Mouse (Mus musculus) forebrain, embryonic 12.5 days (tissue): ENCODE measurements around the gene Grhl3. TPM values are rescaled to one million over a fixed set of nuclear protein-coding genes. Genes with fewer than 3 reads are reported as not detected.

Experiments used
- ATAC-seq: fragments of 200-750 bp; cut with Nextera tagmentation; 2 replicates; pipeline ENCODE4 v1.8.0; 2017; ENCODE audit warnings: moderate TSS enrichment; ENCODE audit not compliant: low FRiP score
- H3K27ac ChIP-seq: fragments of 300-500 bp; sonication (generic); 2 replicates; pipeline ENCODE4 v1.5.1; 2016; ENCODE audit warnings: mild to moderate bottlenecking
- H3K27me3 ChIP-seq: fragments of 300-500 bp; sonication (generic); 2 replicates; pipeline ENCODE4 v1.6.1; 2016; ENCODE audit warnings: mild to moderate bottlenecking
- H3K36me3 ChIP-seq: fragments of 300-500 bp; sonication (generic); replicated peaks from 2 replicates; pipeline ENCODE4 v1.6.1; 2016; ENCODE audit warnings: mild to moderate bottlenecking
- H3K4me1 ChIP-seq: fragments of 300-500 bp; sonication (generic); 2 replicates; pipeline ENCODE4 v1.6.1; 2016
- H3K4me2 ChIP-seq: fragments of 300-500 bp; sonication (generic); 2 replicates; pipeline ENCODE4 v1.6.1; 2016; ENCODE audit warnings: mild to moderate bottlenecking, moderate library complexity
- H3K4me3 ChIP-seq: fragments of 300-500 bp; sonication (generic); replicated peaks from 2 replicates; pipeline ENCODE4 v1.5.1; 2016; ENCODE audit warnings: mild to moderate bottlenecking
- H3K9ac ChIP-seq: fragments of 300-500 bp; sonication (generic); 2 replicates; pipeline ENCODE4 v1.6.1; 2016; ENCODE audit warnings: mild to moderate bottlenecking
- H3K9me3 ChIP-seq: fragments of 300-500 bp; sonication (generic); 2 replicates; pipeline ENCODE4 v1.6.1; 2016
- WGBS: fragments of 180-500 bp; shearing (Covaris S2); methylation state at CpG from one replicate; pipeline ENCODE4 v1.1.7; 2016; 5-methylcytosine and 5-hydroxymethylcytosine counted together
- polyA plus RNA-seq: library from polyadenylated mRNA; unstranded; fragments of >200 nt; fragmentation: Nextera tagmentation; extraction: Ambion mirVana; gene quantifications from 2 replicates; pipeline ENCODE4 v1.2.1, GENCODE M21; 2016

Grhl3 gene
- polyA plus RNA-seq, 1 experiment from 2014 or later = 2.8 TPM

GRCm38 (mm10) chr4:135545080-135545511 lies 28.3 kb downstream of the Grhl3 start:
- Histone ChIP-seq H3K4me1 (peaks cover 41% of the 10 kb centered on the region), H3K4me3 (no peak overlapping the region), H3K9ac (no peak overlapping the region), H3K27me3 (peaks cover 10% of the 10 kb centered on the region; the same call in 1 of the 2 replicates), H3K27ac (no peak overlapping the region), H3K9me3 (no peaks in the 10 kb centered on the region), H3K4me2 (0 out of 2 replicates have a peak overlapping the region, but pooled peaks have one; percentile 13), H3K36me3 (no peaks in the 10 kb centered on the region)
- no peak for ATAC-seq
- 22% methylated on average over 8 of the region's 8 CpGs for WGBS

GRCm38 (mm10) chr4:135544284-135544683 lies 29.1 kb downstream of the Grhl3 start:
- ATAC-seq = no peak
- WGBS = 89% methylated on average over 2 of the region's 2 CpGs
- peaks cover 5% of the 10 kb centered on the region; the same call in 1 of the 2 replicates for H3K27me3 ChIP-seq
- H3K4me3 ChIP-seq = no peak overlapping the region
- H3K9me3 ChIP-seq = no peaks in the 10 kb centered on the region
- H3K4me1 ChIP-seq = peaks cover 36% of the 10 kb centered on the region
- H3K9ac ChIP-seq = no peak overlapping the region
- H3K4me2 ChIP-seq = no peak overlapping the region
- H3K27ac ChIP-seq = no peak overlapping the region
- no peaks in the 10 kb centered on the region for H3K36me3 ChIP-seq

- H3K4me1 ChIP-seq = peaks cover 4% of the 10 kb centered on the region
- H3K9ac ChIP-seq = no peak overlapping the region
- WGBS = 75% methylated on average over 9 of the region's 9 CpGs
- no peaks in the 10 kb centered on the region for H3K9me3 ChIP-seq
- ATAC-seq = no peak
- H3K27ac ChIP-seq = no peak overlapping the region
- no peaks in the 10 kb centered on the region for H3K36me3 ChIP-seq
- no peak overlapping the region for H3K4me2 ChIP-seq
- 0 out of 2 replicates have a peak, but pooled peaks cover 3% of the 10 kb centered on the region for H3K27me3 ChIP-seq
- no peak overlapping the region for H3K4me3 ChIP-seq
These were observed 33.4 kb downstream of the Grhl3 start for GRCm38 (mm10) chr4:135540057-135540456.

GRCm38 (mm10) chr4:135539056-135539455 lies 34.4 kb downstream of the Grhl3 start:
- Histone ChIP-seq H3K4me2 (no peak overlapping the region), H3K9me3 (no peaks in the 10 kb centered on the region), H3K36me3 (no peaks in the 10 kb centered on the region), H3K9ac (no peak overlapping the region), H3K27ac (no peak overlapping the region), H3K4me3 (no peak overlapping the region), H3K4me1 (no peaks in the 10 kb centered on the region), H3K27me3 (no peaks in the 10 kb centered on the region)
- WGBS = 87% methylated on average over 12 of the region's 12 CpGs
- no peak for ATAC-seq

GRCm38 (mm10) chr4:135535021-135535420 lies 38.4 kb downstream of the Grhl3 start:
- no peaks in the 10 kb centered on the region for H3K36me3 ChIP-seq
- H3K4me3 ChIP-seq = no peak overlapping the region
- peaks cover 8% of the 10 kb centered on the region; the same call in 1 of the 2 replicates for H3K4me1 ChIP-seq
- H3K9ac ChIP-seq = no peak overlapping the region
- no peak overlapping the region for H3K27ac ChIP-seq
- H3K9me3 ChIP-seq = 0 out of 2 replicates have a peak, but pooled peaks cover 6% of the 10 kb centered on the region
- H3K4me2 ChIP-seq = no peak overlapping the region
- no peaks in the 10 kb centered on the region for H3K27me3 ChIP-seq
- 99% methylated on average over 3 of the region's 3 CpGs for WGBS
- ATAC-seq = no peak

GRCm38 (mm10) chr4:135533001-135533400 lies 40.4 kb downstream of the Grhl3 start:
- Histone ChIP-seq H3K36me3 (no peaks in the 10 kb centered on the region), H3K9ac (no peak overlapping the region), H3K4me2 (no peak overlapping the region), H3K4me1 (peaks cover 8% of the 10 kb centered on the region; the same call in 1 of the 2 replicates), H3K27ac (no peak overlapping the region), H3K9me3 (0 out of 2 replicates have a peak, but pooled peaks cover 6% of the 10 kb centered on the region), H3K4me3 (no peak overlapping the region), H3K27me3 (0 out of 2 replicates have a peak, but pooled peaks cover 7% of the 10 kb centered on the region)
- 78% methylated on average over 6 of the region's 6 CpGs for WGBS
- ATAC-seq = no peak

GRCm38 (mm10) chr4:135531771-135532613 lies 41.4 kb downstream of the Grhl3 start:
- Histone ChIP-seq H3K9me3 (0 out of 2 replicates have a peak, but pooled peaks cover 6% of the 10 kb centered on the region), H3K4me2 (no peak overlapping the region), H3K27me3 (0 out of 2 replicates have a peak, but pooled peaks cover 7% of the 10 kb centered on the region), H3K27ac (no peak overlapping the region), H3K4me3 (no peak overlapping the region), H3K9ac (no peak overlapping the region), H3K4me1 (peaks cover 11% of the 10 kb centered on the region), H3K36me3 (no peaks in the 10 kb centered on the region)
- ATAC-seq = no peak
- WGBS = 55% methylated on average over 9 of the region's 9 CpGs

- 90% methylated on average over 9 of the region's 9 CpGs for WGBS
- no peak overlapping the region for H3K27ac ChIP-seq
- no peak overlapping the region for H3K9ac ChIP-seq
- ATAC-seq = no peak
- H3K4me3 ChIP-seq = no peak overlapping the region
- peaks cover 18% of the 10 kb centered on the region for H3K4me1 ChIP-seq
- H3K36me3 ChIP-seq = no peaks in the 10 kb centered on the region
- 0 out of 2 replicates have a peak, but pooled peaks cover 6% of the 10 kb centered on the region for H3K9me3 ChIP-seq
- H3K4me2 ChIP-seq = no peak overlapping the region
- H3K27me3 ChIP-seq = 0 out of 2 replicates have a peak, but pooled peaks cover 7% of the 10 kb centered on the region
These were observed 42.2 kb downstream of the Grhl3 start for GRCm38 (mm10) chr4:135531236-135531635.

- no peak for ATAC-seq
- Histone ChIP-seq H3K27ac (no peak overlapping the region), H3K4me3 (no peak overlapping the region), H3K9me3 (0 out of 2 replicates have a peak, but pooled peaks cover 6% of the 10 kb centered on the region), H3K4me1 (peaks cover 28% of the 10 kb centered on the region), H3K27me3 (peaks cover 14% of the 10 kb centered on the region; the same call in 1 of the 2 replicates), H3K9ac (no peak overlapping the region), H3K36me3 (no peaks in the 10 kb centered on the region), H3K4me2 (no peak overlapping the region)
- WGBS = 56% methylated on average over 2 of the region's 2 CpGs
These were observed 43.2 kb downstream of the Grhl3 start for GRCm38 (mm10) chr4:135530270-135530669.

- Histone ChIP-seq H3K27me3 (peaks cover 26% of the 10 kb centered on the region), H3K9me3 (0 out of 2 replicates have a peak, but pooled peaks cover 6% of the 10 kb centered on the region), H3K9ac (0 out of 2 replicates have a peak overlapping the region, but pooled peaks have one; percentile 5), H3K36me3 (no peaks in the 10 kb centered on the region), H3K27ac (peak overlapping the region; percentile 43), H3K4me1 (peaks cover 40% of the 10 kb centered on the region), H3K4me2 (peak overlapping the region; percentile 36), H3K4me3 (no peak overlapping the region)
- WGBS = 5% methylated on average over 14 of the region's 14 CpGs
- ATAC-seq = peak; percentile 77; the same call in 1 of the 2 replicates
These were observed 47.3 kb downstream of the Grhl3 start for GRCm38 (mm10) chr4:135526039-135526710.

GRCm38 (mm10) chr4:135525057-135525456 lies 48.4 kb downstream of the Grhl3 start:
- H3K36me3 ChIP-seq = no peaks in the 10 kb centered on the region
- H3K27ac ChIP-seq = 0 out of 2 replicates have a peak overlapping the region, but pooled peaks have one; percentile 31
- peaks cover 26% of the 10 kb centered on the region for H3K27me3 ChIP-seq
- peaks cover 40% of the 10 kb centered on the region for H3K4me1 ChIP-seq
- ATAC-seq = no peak
- H3K4me2 ChIP-seq = no peak overlapping the region
- no peak overlapping the region for H3K9ac ChIP-seq
- H3K4me3 ChIP-seq = no peak overlapping the region
- 61% methylated on average over 12 of the region's 12 CpGs for WGBS
- no peaks in the 10 kb centered on the region for H3K9me3 ChIP-seq

GRCm38 (mm10) chr4:135523939-135524338 lies 49.5 kb downstream of the Grhl3 start:
- WGBS = 0% methylated on average over 6 of the region's 7 CpGs
- peaks cover 23% of the 10 kb centered on the region for H3K27me3 ChIP-seq
- peak; percentile 52; the same call in 1 of the 2 replicates for ATAC-seq

More at GRCm38 (mm10) chr4:135523939-135524338, 49.5 kb downstream of the Grhl3 start:
- no peaks in the 10 kb centered on the region for H3K9me3 ChIP-seq
- no peak overlapping the region for H3K9ac ChIP-seq
- no peaks in the 10 kb centered on the region for H3K36me3 ChIP-seq
- peak overlapping the region; percentile 66 for H3K27ac ChIP-seq
- H3K4me3 ChIP-seq = no peak overlapping the region
- H3K4me2 ChIP-seq = 0 out of 2 replicates have a peak overlapping the region, but pooled peaks have one; percentile 15
- peaks cover 40% of the 10 kb centered on the region for H3K4me1 ChIP-seq
